Mouse (Mus musculus) heart, adult 2 months (tissue): ENCODE measurements at regions not wholly inside any gene's neighbourhood (a gene's known extent, or its start where the extent isn't known, plus 50 kb on each side); places are given as distances from the start of the nearest gene placed in this dataset.

Experiments
- CTCF ChIP-seq: fragments of 200-600 bp; IDR thresholded peaks from 2 replicates; pipeline ENCODE4 v1.8.1; 2022; ENCODE audit warnings: antibody characterized with exemption, mild to moderate bottlenecking, moderate library complexity
- EP300 ChIP-seq: fragments of 200-500 bp; IDR thresholded peaks from 2 replicates; pipeline ENCODE4 v1.6.1; 2011; ENCODE audit warnings: low read depth, low read length, control low read depth; ENCODE audit not compliant: insufficient read depth

DNA sequence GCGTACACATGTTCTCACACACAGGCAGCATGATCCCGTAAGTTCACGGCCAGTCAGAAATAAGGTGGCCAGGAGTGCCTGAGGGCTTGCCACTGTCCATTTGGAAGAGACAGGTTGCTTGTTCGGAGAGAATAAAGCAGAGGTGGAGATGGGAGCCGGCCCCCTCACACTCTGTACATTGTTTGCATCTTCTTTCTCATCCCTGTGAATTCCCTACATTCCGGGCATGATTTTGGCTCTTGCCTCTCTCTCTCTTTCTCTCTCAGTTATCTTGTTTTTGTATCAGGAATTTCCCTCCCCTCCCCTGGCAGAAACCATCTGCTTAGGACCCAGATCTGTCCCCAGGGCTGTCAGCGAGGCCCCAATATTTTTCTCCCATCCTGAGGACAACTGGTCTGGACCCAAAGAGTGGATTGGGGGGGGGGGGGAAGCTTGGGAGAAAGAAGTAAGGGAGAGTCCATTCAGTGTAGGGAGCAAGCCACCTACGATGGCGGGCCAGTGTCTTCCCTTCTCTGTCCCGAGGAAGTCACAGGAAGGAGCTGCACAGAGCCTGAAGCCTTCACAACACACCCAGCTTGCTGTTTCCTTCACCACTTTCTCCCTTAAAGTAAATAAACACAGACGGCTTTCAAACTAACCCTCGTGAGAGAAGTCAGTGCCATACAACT is 540.2 kb downstream of the Ccdc171 start:
- TF ChIP-seq CTCF: no peak
- TF ChIP-seq EP300: no peak
